Mouse (Mus musculus) kidney, adult 2 months (tissue): ENCODE data around the gene Thoc6.

ENCODE experiments used
- CTCF ChIP-seq: fragments of 200-500 bp; conservative IDR thresholded peaks from 2 replicates; pipeline ENCODE4 v1.5.1; 2011; ENCODE audit warnings: low read depth, mild to moderate bottlenecking, control low read depth, low read length, moderate library complexity, mixed read lengths; ENCODE audit not compliant: insufficient read depth, insufficient read length
- POLR2A ChIP-seq: fragments of 200-500 bp; IDR thresholded peaks from one replicate; pipeline ENCODE4 v1.6.1; 2011; ENCODE audit warnings: low read depth, low read length, control low read depth

GRCm38 (mm10) chr17:23630195-23631020, 43.3 kb downstream of the Thoc6 start:
- TF ChIP-seq CTCF = peak; percentile 78
- no peak for TF ChIP-seq POLR2A
